Mouse (Mus musculus): ENCODE results near the gene Fabp1. TPM values are rescaled to one million over a fixed set of nuclear protein-coding genes. Genes with fewer than 3 reads are reported as not detected.

Gene Fabp1
- total and polyA plus RNA-seq, 3 experiments = not detected

- Histone ChIP-seq H3K4me3 (no peak overlapping the region), H3K9ac (ENCODE audit: low read depth, low read length) (no peak overlapping the region), H3K4me1 (ENCODE audit: control insufficient read depth, insufficient read depth, low read length) (no peaks in the 10 kb centered on the region; the same call in 1 of the 2 replicates), H3K36me3 (ENCODE audit: control insufficient read depth, insufficient read depth, low read length) (no peaks in the 10 kb centered on the region), H3K79me2 (replicated peaks; ENCODE audit: control insufficient read depth, insufficient read depth, low read length) (no peaks in the 10 kb centered on the region), H3K27ac (no peak overlapping the region), H3K27me3 (ENCODE audit: control insufficient read depth, insufficient read depth, low read length) (no peaks in the 10 kb centered on the region)
- intact Hi-C loops (cut with DNase I) = no loop called here
- TF ChIP-seq POLR2A (IDR thresholded peaks at IDR 0.05; ENCODE audit: insufficient read depth, low read depth, low read length) = no peak
- DNase-seq = no peak
- WGBS = 54% methylated on average over 7 of the region's 7 CpGs
Measured at GRCm38 (mm10) chr6:71184941-71185604, 14.6 kb upstream of the Fabp1 start.

DNA sequence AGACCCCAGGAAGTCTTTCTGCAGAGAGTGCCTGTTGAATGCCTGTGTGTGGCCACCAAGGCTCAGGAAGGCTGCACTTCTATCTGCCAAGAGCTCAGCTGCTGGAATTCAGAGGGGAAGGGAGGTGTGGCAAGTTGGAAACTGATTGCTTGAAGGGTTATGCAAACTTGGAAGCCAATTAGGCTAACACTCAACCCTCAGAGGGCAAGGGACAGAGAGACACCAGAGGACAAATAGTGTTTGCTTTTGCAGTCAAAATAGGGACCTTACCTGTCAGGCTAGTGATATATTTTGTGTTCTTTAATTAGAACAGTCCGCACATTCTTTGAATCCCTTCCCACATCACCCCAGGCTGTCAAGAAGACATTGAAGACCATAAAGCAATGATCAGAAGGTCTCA is 10.0 kb upstream of the Fabp1 start:
- Histone ChIP-seq H3K27ac (no peak overlapping the region), H3K36me3 (ENCODE audit: control insufficient read depth, insufficient read depth, low read length) (no peaks in the 10 kb centered on the region), H3K4me3 (no peak overlapping the region), H3K27me3 (ENCODE audit: control insufficient read depth, insufficient read depth, low read length) (no peaks in the 10 kb centered on the region), H3K9ac (ENCODE audit: low read depth, low read length) (no peak overlapping the region), H3K4me1 (ENCODE audit: control insufficient read depth, insufficient read depth, low read length) (no peaks in the 10 kb centered on the region; the same call in 1 of the 2 replicates), H3K79me2 (replicated peaks; ENCODE audit: control insufficient read depth, insufficient read depth, low read length) (no peaks in the 10 kb centered on the region)
- intact Hi-C loops (cut with DNase I) = no loop called here
- TF ChIP-seq EP300 (IDR thresholded peaks at IDR 0.05; ENCODE audit: insufficient read depth, low read depth, low read length) = no peak
- no peak for TF ChIP-seq POLR2A (IDR thresholded peaks at IDR 0.05; ENCODE audit: insufficient read depth, low read depth, low read length)
- TF ChIP-seq CTCF (IDR thresholded peaks at IDR 0.05) = no peak
- 55% methylated on average over 1 of the region's 1 CpGs for WGBS
- DNase-seq = no peak

- DNase-seq = no peak
- WGBS = 95% methylated on average over 2 of the region's 2 CpGs
- H3K79me2 ChIP-seq (replicated peaks; ENCODE audit: control insufficient read depth, insufficient read depth, low read length) = no peaks in the 10 kb centered on the region
- intact Hi-C loops (cut with DNase I) = no loop called here
- H3K4me3 ChIP-seq = no peak overlapping the region
- H3K4me1 ChIP-seq (ENCODE audit: control insufficient read depth, insufficient read depth, low read length) = no peaks in the 10 kb centered on the region; the same call in 1 of the 2 replicates
- H3K9ac ChIP-seq (ENCODE audit: low read depth, low read length) = no peak overlapping the region
- TF ChIP-seq CTCF (IDR thresholded peaks at IDR 0.05) (no peak), EP300 (IDR thresholded peaks at IDR 0.05; ENCODE audit: insufficient read depth, low read depth, low read length) (no peak), POLR2A (IDR thresholded peaks at IDR 0.05; ENCODE audit: insufficient read depth, low read depth, low read length) (no peak)
- no peaks in the 10 kb centered on the region for H3K27me3 ChIP-seq (ENCODE audit: control insufficient read depth, insufficient read depth, low read length)
- H3K36me3 ChIP-seq (ENCODE audit: control insufficient read depth, insufficient read depth, low read length) = no peaks in the 10 kb centered on the region
- no peak overlapping the region for H3K27ac ChIP-seq
Measured at GRCm38 (mm10) chr6:71190501-71190900, 9.1 kb upstream of the Fabp1 start.

DNA sequence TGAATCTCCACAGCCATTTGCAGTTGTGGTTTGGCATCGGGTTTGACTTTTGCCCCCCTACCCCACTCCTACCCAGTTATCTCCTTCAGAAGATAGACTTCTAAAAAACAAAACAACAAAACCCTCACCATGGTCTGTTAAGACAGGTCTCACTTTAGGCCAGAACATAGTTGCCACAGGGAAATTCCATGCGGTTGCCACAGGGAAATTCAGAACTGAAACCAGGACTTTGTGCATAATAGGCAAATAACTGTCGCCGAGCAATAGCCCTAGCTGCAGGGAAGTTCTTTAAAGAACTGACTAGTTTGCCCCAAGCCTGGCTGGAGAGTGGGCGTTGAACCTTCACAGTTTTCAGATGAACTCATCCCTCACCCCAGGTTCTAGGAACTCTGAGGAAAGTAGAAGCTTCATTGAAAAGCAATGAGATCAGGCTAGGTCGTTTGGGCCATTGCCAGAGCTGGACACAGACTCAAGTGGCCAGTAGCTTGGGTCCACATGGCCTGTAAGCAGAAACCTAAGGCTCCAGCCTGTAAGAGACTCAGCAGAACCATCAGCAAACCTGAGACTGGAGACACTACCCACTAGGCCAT is 6.4 kb upstream of the Fabp1 start:
- no peak overlapping the region for H3K4me3 ChIP-seq
- no peak overlapping the region for H3K9ac ChIP-seq (ENCODE audit: low read depth, low read length)
- WGBS = 77% methylated on average over 6 of the region's 6 CpGs
- DNase-seq = no peak
- no peaks in the 10 kb centered on the region for H3K36me3 ChIP-seq (ENCODE audit: control insufficient read depth, insufficient read depth, low read length)
- H3K27ac ChIP-seq = no peak overlapping the region
- H3K27me3 ChIP-seq (ENCODE audit: control insufficient read depth, insufficient read depth, low read length) = no peaks in the 10 kb centered on the region
- intact Hi-C loops (cut with DNase I) = no loop called here
- H3K79me2 ChIP-seq (replicated peaks; ENCODE audit: control insufficient read depth, insufficient read depth, low read length) = no peaks in the 10 kb centered on the region
- TF ChIP-seq POLR2A (IDR thresholded peaks at IDR 0.05; ENCODE audit: insufficient read depth, low read depth, low read length) (no peak), EP300 (IDR thresholded peaks at IDR 0.05; ENCODE audit: insufficient read depth, low read depth, low read length) (no peak), CTCF (IDR thresholded peaks at IDR 0.05) (no peak)
- no peaks in the 10 kb centered on the region; the same call in 1 of the 2 replicates for H3K4me1 ChIP-seq (ENCODE audit: control insufficient read depth, insufficient read depth, low read length)

DNA sequence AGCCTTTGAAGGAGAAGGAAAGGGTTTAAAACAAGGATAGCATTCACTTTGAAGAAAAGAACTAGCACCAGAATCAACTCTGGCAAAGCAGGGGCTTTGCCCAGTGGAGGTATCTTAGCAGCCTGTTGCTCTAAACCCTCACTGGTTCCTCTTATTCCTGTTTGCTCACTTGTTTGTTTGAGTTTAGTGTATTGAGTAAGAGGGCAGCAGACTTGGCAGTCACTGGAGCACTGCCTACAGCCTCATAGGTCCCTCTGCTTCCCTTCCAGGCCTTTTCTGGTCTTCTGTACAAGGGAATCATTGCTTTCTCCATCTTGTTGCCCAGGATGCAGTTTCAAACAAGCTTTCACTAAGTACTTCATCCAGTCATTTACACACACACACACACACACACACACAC is 3.5 kb upstream of the Fabp1 start:
- no peak overlapping the region for H3K27ac ChIP-seq
- TF ChIP-seq POLR2A (IDR thresholded peaks at IDR 0.05; ENCODE audit: insufficient read depth, low read depth, low read length) (no peak), CTCF (IDR thresholded peaks at IDR 0.05) (no peak), EP300 (IDR thresholded peaks at IDR 0.05; ENCODE audit: insufficient read depth, low read depth, low read length) (no peak)
- no peak overlapping the region for H3K4me3 ChIP-seq
- H3K27me3 ChIP-seq (ENCODE audit: control insufficient read depth, insufficient read depth, low read length) = no peaks in the 10 kb centered on the region
- H3K79me2 ChIP-seq (replicated peaks; ENCODE audit: control insufficient read depth, insufficient read depth, low read length) = no peaks in the 10 kb centered on the region
- DNase-seq = no peak
- no peak overlapping the region for H3K9ac ChIP-seq (ENCODE audit: low read depth, low read length)
- intact Hi-C loops (cut with DNase I) = no loop called here
- H3K36me3 ChIP-seq (ENCODE audit: control insufficient read depth, insufficient read depth, low read length) = no peaks in the 10 kb centered on the region
- no peaks in the 10 kb centered on the region for H3K4me1 ChIP-seq (ENCODE audit: control insufficient read depth, insufficient read depth, low read length)

All from heart, adult 2 months (tissue).